Mouse (Mus musculus): ENCODE data around the gene Rab11fip4. TPM values are rescaled to one million over a fixed set of nuclear protein-coding genes. Genes with fewer than 3 reads are reported as not detected.
"Not testable (repeated sequence)": the region's sequence is repeated elsewhere in the genome, so short reads cannot be mapped to it uniquely, and the experiment has no call there.

Gene Rab11fip4
- polyA plus RNA-seq, 1 experiment from 2014 or later: 25.6 TPM

GRCm38 (mm10) chr11:79689916-79690315 is 98.9 kb downstream of the Rab11fip4 start:
- no peaks in the 10 kb centered on the region for H3K27me3 ChIP-seq
- no peak overlapping the region for H3K9ac ChIP-seq (replicated peaks)
- no peaks in the 10 kb centered on the region for H3K4me1 ChIP-seq
- WGBS: 95% methylated on average over 1 of the region's 1 CpGs
- H3K36me3 ChIP-seq: peaks cover 30% of the 10 kb centered on the region
- no peaks in the 10 kb centered on the region for H3K9me3 ChIP-seq
- H3K4me3 ChIP-seq: no peak overlapping the region
- H3K27ac ChIP-seq (replicated peaks): no peak overlapping the region
- no peak overlapping the region for H3K4me2 ChIP-seq (replicated peaks)
- no peak for ATAC-seq (replicated peaks)

- no peak for ATAC-seq (replicated peaks)
- H3K36me3 ChIP-seq: peaks cover 31% of the 10 kb centered on the region
- no peaks in the 10 kb centered on the region for H3K27me3 ChIP-seq
- H3K4me1 ChIP-seq: peaks cover 3% of the 10 kb centered on the region
- no peaks in the 10 kb centered on the region for H3K9me3 ChIP-seq
- 62% methylated on average over 9 of the region's 9 CpGs for WGBS
- H3K27ac ChIP-seq (replicated peaks): no peak overlapping the region
- no peak overlapping the region for H3K4me3 ChIP-seq
- no peak overlapping the region for H3K9ac ChIP-seq (replicated peaks)
- no peak overlapping the region for H3K4me2 ChIP-seq (replicated peaks)
These were observed 100.5 kb downstream of the Rab11fip4 start for GRCm38 (mm10) chr11:79691513-79691912.

- Histone ChIP-seq H3K27ac (replicated peaks) (peak overlapping the region; percentile 67), H3K4me3 (no peak overlapping the region), H3K36me3 (peaks cover 17% of the 10 kb centered on the region), H3K27me3 (no peaks in the 10 kb centered on the region), H3K4me1 (peaks cover 16% of the 10 kb centered on the region), H3K9ac (replicated peaks) (no peak overlapping the region), H3K9me3 (no peaks in the 10 kb centered on the region), H3K4me2 (replicated peaks) (no peak overlapping the region)
- peak; percentile 44 for ATAC-seq (replicated peaks)
- WGBS: 36% methylated on average over 19 of the region's 19 CpGs
These were observed 105.6 kb downstream of the Rab11fip4 start for GRCm38 (mm10) chr11:79696390-79697307.

GRCm38 (mm10) chr11:79698071-79698470 is 107.1 kb downstream of the Rab11fip4 start:
- Histone ChIP-seq H3K4me3 (no peak overlapping the region), H3K27me3 (no peaks in the 10 kb centered on the region), H3K9me3 (no peaks in the 10 kb centered on the region), H3K4me2 (replicated peaks) (no peak overlapping the region), H3K36me3 (peaks cover 6% of the 10 kb centered on the region; the same call in 1 of the 2 replicates), H3K9ac (replicated peaks) (no peak overlapping the region), H3K27ac (replicated peaks) (no peak overlapping the region), H3K4me1 (peaks cover 31% of the 10 kb centered on the region)
- no peak for ATAC-seq (replicated peaks)
- 86% methylated on average over 5 of the region's 5 CpGs for WGBS

- H3K36me3 ChIP-seq; H3K4me3 ChIP-seq; H3K27me3 ChIP-seq; ATAC-seq (replicated peaks); H3K27ac ChIP-seq (replicated peaks); H3K4me2 ChIP-seq (replicated peaks); H3K9ac ChIP-seq (replicated peaks); H3K9me3 ChIP-seq: not testable (repeated sequence)
- 84% methylated on average over 4 of the region's 4 CpGs for WGBS
- peaks cover 35% of the 10 kb centered on the region for H3K4me1 ChIP-seq
These were observed 107.5 kb downstream of the Rab11fip4 start for GRCm38 (mm10) chr11:79698542-79698941.

- Histone ChIP-seq H3K27me3 (no peaks in the 10 kb centered on the region), H3K9me3 (no peaks in the 10 kb centered on the region), H3K4me2 (replicated peaks) (no peak overlapping the region), H3K9ac (replicated peaks) (peak overlapping the region; percentile 28), H3K4me3 (no peak overlapping the region), H3K27ac (replicated peaks) (peak overlapping the region; percentile 52; the same call in 1 of the 2 replicates), H3K4me1 (peaks cover 42% of the 10 kb centered on the region), H3K36me3 (no peaks in the 10 kb centered on the region)
- ATAC-seq (replicated peaks): no peak
- 90% methylated on average over 7 of the region's 7 CpGs for WGBS
These were observed 110.5 kb downstream of the Rab11fip4 start for GRCm38 (mm10) chr11:79701466-79701865.

GRCm38 (mm10) chr11:79702092-79702491 is 111.1 kb downstream of the Rab11fip4 start:
- H3K4me3 ChIP-seq: 0 out of 2 replicates have a peak overlapping the region, but pooled peaks have one; percentile 1

GRCm38 (mm10) chr11:79703452-79703851 is 112.4 kb downstream of the Rab11fip4 start:
- peak overlapping the region; percentile 66 for H3K4me2 ChIP-seq (replicated peaks)
- peak; percentile 33 for ATAC-seq (replicated peaks)
- H3K27ac ChIP-seq (replicated peaks): peak overlapping the region; percentile 98
- H3K4me3 ChIP-seq: peak overlapping the region; percentile 85
- H3K9me3 ChIP-seq: no peaks in the 10 kb centered on the region
- H3K27me3 ChIP-seq: no peaks in the 10 kb centered on the region
- peak overlapping the region; percentile 94 for H3K9ac ChIP-seq (replicated peaks)
- peaks cover 32% of the 10 kb centered on the region for H3K4me1 ChIP-seq
- under 1% methylated on average over 5 of the region's 5 CpGs for WGBS
- no peaks in the 10 kb centered on the region for H3K36me3 ChIP-seq

More at GRCm38 (mm10) chr11:79702092-79702491, 111.1 kb downstream of the Rab11fip4 start:
- H3K4me1 ChIP-seq: peaks cover 36% of the 10 kb centered on the region
- H3K27me3 ChIP-seq: no peaks in the 10 kb centered on the region
- no peaks in the 10 kb centered on the region for H3K9me3 ChIP-seq
- peak overlapping the region; percentile 20 for H3K4me2 ChIP-seq (replicated peaks)
- H3K27ac ChIP-seq (replicated peaks): peak overlapping the region; percentile 52; the same call in 1 of the 2 replicates
- H3K9ac ChIP-seq (replicated peaks): peak overlapping the region; percentile 28
- no peak for ATAC-seq (replicated peaks)
- WGBS: 41% methylated on average over 6 of the region's 6 CpGs
- no peaks in the 10 kb centered on the region for H3K36me3 ChIP-seq

- no peaks in the 10 kb centered on the region for H3K27me3 ChIP-seq
- no peaks in the 10 kb centered on the region for H3K36me3 ChIP-seq
- H3K27ac ChIP-seq (replicated peaks): peak overlapping the region; percentile 98
- peak overlapping the region; percentile 66 for H3K4me2 ChIP-seq (replicated peaks)
- peak; percentile 72 for ATAC-seq (replicated peaks)
- H3K4me1 ChIP-seq: peaks cover 32% of the 10 kb centered on the region
- peak overlapping the region; percentile 94 for H3K9ac ChIP-seq (replicated peaks)
- under 1% methylated on average over 27 of the region's 27 CpGs for WGBS
- peak overlapping the region; percentile 85 for H3K4me3 ChIP-seq
- H3K9me3 ChIP-seq: no peaks in the 10 kb centered on the region
These were observed 112.9 kb downstream of the Rab11fip4 start for GRCm38 (mm10) chr11:79703885-79704291.

- Histone ChIP-seq H3K4me3 (peak overlapping the region; percentile 85), H3K4me1 (peaks cover 32% of the 10 kb centered on the region), H3K36me3 (no peaks in the 10 kb centered on the region), H3K27ac (replicated peaks) (peak overlapping the region; percentile 98), H3K9me3 (no peaks in the 10 kb centered on the region), H3K27me3 (no peaks in the 10 kb centered on the region), H3K9ac (replicated peaks) (peak overlapping the region; percentile 94), H3K4me2 (replicated peaks) (peak overlapping the region; percentile 66)
- peak; percentile 93 for ATAC-seq (replicated peaks)
- under 1% methylated on average over 58 of the region's 61 CpGs for WGBS
These were observed 113.5 kb downstream of the Rab11fip4 start for GRCm38 (mm10) chr11:79704318-79705150.

- no peaks in the 10 kb centered on the region for H3K9me3 ChIP-seq
- ATAC-seq (replicated peaks): no peak
- no peak overlapping the region for H3K4me2 ChIP-seq (replicated peaks)
- no peak overlapping the region for H3K27ac ChIP-seq (replicated peaks)
- H3K9ac ChIP-seq (replicated peaks): no peak overlapping the region
- peaks cover 42% of the 10 kb centered on the region for H3K4me1 ChIP-seq
- no peak overlapping the region for H3K4me3 ChIP-seq
- no peaks in the 10 kb centered on the region for H3K36me3 ChIP-seq
- WGBS: 78% methylated on average over 3 of the region's 3 CpGs
- peaks cover 14% of the 10 kb centered on the region for H3K27me3 ChIP-seq
These were observed 116.1 kb downstream of the Rab11fip4 start for GRCm38 (mm10) chr11:79707084-79707483.

All from forebrain, embryonic 15.5 days (tissue).